Mouse (Mus musculus) mature B cell (primary cell): Measurements from ENCODE around the gene 4930430A15Rik.

Experiments
- in situ Hi-C: fragments of 300-500 bp; cut with MboI; formaldehyde crosslinking; loops from 2 replicates; pipeline ENCODE4 v1.14.3; 2019

4930430A15Rik gene

GRCm38 (mm10) chr2:111229502-111229901, at the start of gene 4930430A15Rik:
Gene 4930430A15Rik, minus strand, starts transcription at chr2:111229602.
- in situ Hi-C loops = no loop called here

GRCm38 (mm10) chr2:111274006-111274405, 44.6 kb upstream of the 4930430A15Rik start, which contains the start of gene Olfr1277:
Gene Olfr1277, minus strand, starts transcription at chr2:111274106.
- in situ Hi-C loops = no loop called here

GRCm38 (mm10) chr2:111254216-111254615, 24.8 kb upstream of the 4930430A15Rik start, which contains the start of gene Olfr1276:
Gene Olfr1276, plus strand, starts transcription at chr2:111254516.
- in situ Hi-C loops = no loop called here

GRCm38 (mm10) chr2:111235186-111235585, 5.8 kb upstream of the 4930430A15Rik start, which contains the start of gene Olfr1275:
Gene Olfr1275, minus strand, starts transcription at chr2:111235286.
- in situ Hi-C loops = no loop called here

GRCm38 (mm10) chr2:111182068-111182467, 47.3 kb downstream of the 4930430A15Rik start:
- in situ Hi-C loops = no loop called here

GRCm38 (mm10) chr2:111152836-111153235, 76.6 kb downstream of the 4930430A15Rik start, which contains the start of gene Gm15130:
Gene Gm15130, minus strand, starts transcription at chr2:111152936.
- in situ Hi-C loops = no loop called here

GRCm38 (mm10) chr2:111135739-111136138, 93.7 kb downstream of the 4930430A15Rik start:
- in situ Hi-C loops = no loop called here
